Mouse (Mus musculus): ENCODE data around the gene Mblac2.

DNA sequence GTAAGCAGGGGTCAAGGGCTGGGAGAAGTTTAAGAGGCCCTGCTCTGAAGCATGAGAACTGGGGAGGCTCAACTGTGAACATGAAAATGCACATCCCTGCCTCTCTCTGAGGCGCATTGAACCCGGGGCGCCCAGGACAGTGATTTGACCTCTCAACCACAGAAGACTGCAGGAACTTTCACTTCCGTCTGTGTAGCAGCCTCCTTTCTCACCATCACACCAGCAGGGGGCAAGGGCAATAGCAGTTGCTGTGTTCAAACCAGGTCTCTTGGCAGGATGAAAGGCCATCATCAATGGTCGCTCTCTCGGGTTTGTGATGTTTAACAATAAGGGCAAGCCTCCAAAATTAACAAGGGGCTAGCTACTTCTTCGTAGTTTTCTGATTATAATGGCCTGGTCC lies 8.0 kb upstream of the Mblac2 start:
- TF ChIP-seq CTCF (IDR thresholded peaks at IDR 0.05; ENCODE audit: borderline replicate concordance, control insufficient read depth, extremely low read depth, insufficient read depth, low read length, poor library complexity) (no peak), POLR2A (IDR thresholded peaks at IDR 0.05; ENCODE audit: control insufficient read depth, extremely low read depth, insufficient read depth, low read length, poor library complexity) (no peak)
